Mouse (Mus musculus) C2C12 (cell line): ENCODE data around the gene Gm45062. TPM values are rescaled to one million over a fixed set of nuclear protein-coding genes. Genes with fewer than 3 reads are reported as not detected.
"Not testable (repeated sequence)": the region's sequence is repeated elsewhere in the genome, so short reads cannot be mapped to it uniquely, and the experiment has no call there.

Experiments
- H3K27me3 ChIP-seq: one replicate; pipeline ENCODE4 v1.6.1; 2011; ENCODE audit not compliant: control insufficient read depth, insufficient read depth, insufficient read length
- H3K36me3 ChIP-seq: one replicate; pipeline ENCODE4 v1.6.1; 2011; ENCODE audit not compliant: control insufficient read depth, insufficient read depth
- H3K4me3 ChIP-seq: one replicate; pipeline ENCODE4 v1.5.1; 2011; ENCODE audit warnings: mild to moderate bottlenecking, control low read depth; ENCODE audit not compliant: poor library complexity, insufficient read depth, severe bottlenecking
- H3K79me2 ChIP-seq: one replicate; pipeline ENCODE4 v1.6.1; 2011; ENCODE audit not compliant: control insufficient read depth, insufficient read depth
- H3K79me3 ChIP-seq: one replicate; pipeline ENCODE4 v1.6.1; 2011; ENCODE audit warnings: low read depth, control low read depth
- H3ac ChIP-seq: one replicate; pipeline ENCODE3; 2011; ENCODE audit warnings: low read depth; ENCODE audit not compliant: control insufficient read depth, insufficient read length
- CEBPB ChIP-seq: IDR thresholded peaks from one replicate; pipeline ENCODE4 v1.6.1; 2011; ENCODE audit warnings: low read depth, mild to moderate bottlenecking, control low read depth, moderate library complexity
- CTCF ChIP-seq: IDR thresholded peaks from one replicate; pipeline ENCODE4 v1.5.1; 2011; ENCODE audit not compliant: control insufficient read depth, insufficient read depth, insufficient read length
- FOSL1 ChIP-seq: IDR thresholded peaks from one replicate; pipeline ENCODE4 v1.8.0; 2011; ENCODE audit warnings: mild to moderate bottlenecking, low read length; ENCODE audit not compliant: poor library complexity, insufficient read depth, severe bottlenecking
- MAX ChIP-seq: IDR thresholded peaks from one replicate; pipeline ENCODE4 v1.6.1; 2011; ENCODE audit warnings: mild to moderate bottlenecking, control low read depth
- MYOD1 ChIP-seq: IDR thresholded peaks from one replicate; pipeline ENCODE4 v1.6.1; 2011; ENCODE audit warnings: low read depth; ENCODE audit not compliant: control insufficient read depth, insufficient read length
- MYOG ChIP-seq: IDR thresholded peaks from one replicate; pipeline ENCODE4 v1.6.1; 2011; ENCODE audit not compliant: control insufficient read depth, insufficient read length; ENCODE audit errors: extremely low read depth
- USF1 ChIP-seq: IDR thresholded peaks from one replicate; pipeline ENCODE4 v1.6.1; 2011; ENCODE audit warnings: low read depth, mild to moderate bottlenecking, control low read depth, moderate library complexity
- polyA plus RNA-seq: library from polyadenylated mRNA; unstranded; fragments of >200 nt; fragmentation: generic; extraction: Trizol; gene quantifications from one replicate; pipeline ENCODE4 v1.2.1, GENCODE M21; 2012; ENCODE audit warnings: missing spikeins

The Gm45062 gene
- polyA plus RNA-seq, 1 experiment = 0.33 TPM

- no peaks in the 10 kb centered on the region for H3K27me3 ChIP-seq
- H3K36me3 ChIP-seq = no peaks in the 10 kb centered on the region
- H3ac ChIP-seq = no peak overlapping the region
- H3K4me3 ChIP-seq = no peak overlapping the region
- TF ChIP-seq MAX = no peak
- peak; percentile 7 for TF ChIP-seq MYOD1
- H3K79me2 ChIP-seq = no peaks in the 10 kb centered on the region
- no peaks in the 10 kb centered on the region for H3K79me3 ChIP-seq
Observed at GRCm38 (mm10) chr6:8299066-8299863, 40.0 kb downstream of the Gm45062 start.

DNA sequence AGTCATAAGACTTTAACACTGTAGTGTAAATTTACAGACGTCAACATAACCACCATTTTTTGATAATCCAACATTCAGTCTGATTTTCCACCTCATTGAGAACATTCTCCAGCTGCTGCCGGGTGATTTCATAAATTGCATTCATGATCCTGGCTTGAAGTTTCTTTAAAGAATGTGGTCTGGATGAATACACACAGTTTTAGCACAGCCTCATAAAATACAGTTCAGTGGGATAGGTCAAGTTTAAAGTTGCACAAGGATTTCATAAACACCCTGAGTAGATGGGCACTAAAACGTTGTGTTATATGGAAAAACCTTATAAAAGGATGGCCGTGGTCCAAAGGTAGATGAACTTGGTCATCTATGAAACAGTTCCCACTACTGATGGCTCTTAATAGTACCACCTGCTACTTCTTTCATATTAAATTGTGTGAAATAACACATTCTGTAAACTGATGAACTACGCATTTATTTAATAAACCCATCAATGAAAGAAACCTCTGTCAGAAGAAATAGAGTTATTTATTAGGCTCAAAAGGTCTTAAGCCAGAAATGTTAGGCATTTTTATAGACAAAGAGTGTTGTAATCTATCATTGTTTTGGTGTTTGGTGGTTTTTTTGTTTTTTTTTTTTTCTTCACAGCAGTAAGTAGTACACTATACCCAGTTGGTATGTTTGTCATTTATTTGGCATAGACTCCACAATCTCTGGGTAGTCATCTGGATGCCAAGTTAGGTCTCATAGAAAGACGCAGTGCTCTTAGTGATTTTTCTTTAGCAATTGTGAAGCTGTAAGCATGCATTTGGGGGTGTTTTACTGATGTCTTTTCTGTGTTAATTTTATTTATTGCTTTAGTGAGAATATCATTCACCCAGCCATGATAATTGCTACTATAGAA lies 48.9 kb downstream of the Gm45062 start:
- Histone ChIP-seq H3K27me3 (no peaks in the 10 kb centered on the region), H3K79me2 (no peaks in the 10 kb centered on the region), H3K79me3 (no peaks in the 10 kb centered on the region), H3K36me3 (no peaks in the 10 kb centered on the region), H3K4me3 (no peak overlapping the region), H3ac (no peak overlapping the region)
- TF ChIP-seq MYOD1 (no peak), FOSL1 (no peak), CEBPB (no peak), MAX (no peak), USF1 (no peak), CTCF (no peak), MYOG (no peak)

DNA sequence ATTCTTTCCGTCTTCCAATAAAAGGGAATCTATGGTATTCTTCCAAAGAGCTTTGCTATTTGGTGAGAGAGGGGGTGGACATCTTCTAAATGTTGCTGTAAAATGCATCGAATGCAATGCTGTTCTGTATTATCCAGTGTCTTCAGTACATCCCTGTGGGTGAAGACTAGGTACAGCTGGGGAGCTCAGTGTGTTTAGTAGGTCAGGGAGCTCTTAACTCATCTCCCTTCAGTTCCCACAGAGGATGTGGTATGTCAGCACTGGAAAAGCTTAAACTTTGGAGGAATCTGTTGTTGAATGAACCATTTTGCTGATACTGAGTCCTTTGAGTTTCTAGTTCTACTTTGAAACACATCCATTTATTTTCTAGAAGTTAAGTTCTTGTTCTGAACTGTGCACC lies 53.3 kb downstream of the Gm45062 start:
- Histone ChIP-seq H3K27me3 (no peaks in the 10 kb centered on the region), H3K36me3 (no peaks in the 10 kb centered on the region), H3ac (no peak overlapping the region), H3K79me3 (no peaks in the 10 kb centered on the region), H3K79me2 (no peaks in the 10 kb centered on the region), H3K4me3 (no peak overlapping the region)
- no peak for TF ChIP-seq CEBPB
- TF ChIP-seq CTCF = no peak
- no peak for TF ChIP-seq USF1
- TF ChIP-seq MAX = no peak
- no peak for TF ChIP-seq MYOG
- TF ChIP-seq FOSL1 = no peak
- no peak for TF ChIP-seq MYOD1

GRCm38 (mm10) chr6:8316201-8316600 lies 57.0 kb downstream of the Gm45062 start:
- Histone ChIP-seq H3ac (no peak overlapping the region), H3K27me3 (no peaks in the 10 kb centered on the region), H3K36me3 (no peaks in the 10 kb centered on the region), H3K79me2 (no peaks in the 10 kb centered on the region), H3K4me3 (no peak overlapping the region), H3K79me3 (no peaks in the 10 kb centered on the region)
- TF ChIP-seq FOSL1 = no peak
- no peak for TF ChIP-seq MYOG
- no peak for TF ChIP-seq MAX
- TF ChIP-seq MYOD1 = no peak
- no peak for TF ChIP-seq USF1
- TF ChIP-seq CEBPB = no peak
- no peak for TF ChIP-seq CTCF

GRCm38 (mm10) chr6:8319591-8319990 lies 60.3 kb downstream of the Gm45062 start:
- Histone ChIP-seq H3K4me3 (no peak overlapping the region), H3K36me3 (no peaks in the 10 kb centered on the region), H3ac (no peak overlapping the region), H3K79me3 (no peaks in the 10 kb centered on the region), H3K79me2 (no peaks in the 10 kb centered on the region), H3K27me3 (no peaks in the 10 kb centered on the region)
- TF ChIP-seq CTCF (no peak), FOSL1 (no peak), MYOD1 (no peak), CEBPB (no peak), MAX (no peak)

DNA sequence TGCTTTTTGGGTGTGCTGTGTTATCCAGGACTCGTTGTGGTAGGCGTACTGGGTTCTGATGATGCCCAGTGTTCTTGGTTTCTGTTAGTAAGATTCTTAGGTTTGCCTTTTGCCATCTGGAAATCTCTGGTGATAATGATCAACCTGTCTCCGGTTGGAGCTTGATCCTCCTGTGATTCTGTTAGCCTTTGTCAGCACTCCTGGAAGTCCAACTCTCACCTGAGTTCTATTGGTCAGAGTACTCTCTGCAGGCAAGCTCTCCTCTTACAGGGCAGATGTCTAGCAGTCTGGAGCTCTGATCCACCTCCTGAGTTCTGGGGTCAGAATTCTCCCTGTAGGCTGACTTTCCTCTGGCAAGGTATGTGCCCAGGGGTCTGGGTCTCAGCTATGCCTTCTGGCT lies 72.2 kb downstream of the Gm45062 start:
- not testable (repeated sequence) for H3K4me3 ChIP-seq, H3K79me2 ChIP-seq, H3ac ChIP-seq, H3K36me3 ChIP-seq, H3K27me3 ChIP-seq, H3K79me3 ChIP-seq
